Mouse (Mus musculus): Measurements from ENCODE around the gene Nr2f2. TPM values are rescaled to one million over a fixed set of nuclear protein-coding genes. Genes with fewer than 3 reads are reported as not detected.

Nr2f2 gene
- polyA plus RNA-seq, 1 experiment: 28.9 TPM

DNA sequence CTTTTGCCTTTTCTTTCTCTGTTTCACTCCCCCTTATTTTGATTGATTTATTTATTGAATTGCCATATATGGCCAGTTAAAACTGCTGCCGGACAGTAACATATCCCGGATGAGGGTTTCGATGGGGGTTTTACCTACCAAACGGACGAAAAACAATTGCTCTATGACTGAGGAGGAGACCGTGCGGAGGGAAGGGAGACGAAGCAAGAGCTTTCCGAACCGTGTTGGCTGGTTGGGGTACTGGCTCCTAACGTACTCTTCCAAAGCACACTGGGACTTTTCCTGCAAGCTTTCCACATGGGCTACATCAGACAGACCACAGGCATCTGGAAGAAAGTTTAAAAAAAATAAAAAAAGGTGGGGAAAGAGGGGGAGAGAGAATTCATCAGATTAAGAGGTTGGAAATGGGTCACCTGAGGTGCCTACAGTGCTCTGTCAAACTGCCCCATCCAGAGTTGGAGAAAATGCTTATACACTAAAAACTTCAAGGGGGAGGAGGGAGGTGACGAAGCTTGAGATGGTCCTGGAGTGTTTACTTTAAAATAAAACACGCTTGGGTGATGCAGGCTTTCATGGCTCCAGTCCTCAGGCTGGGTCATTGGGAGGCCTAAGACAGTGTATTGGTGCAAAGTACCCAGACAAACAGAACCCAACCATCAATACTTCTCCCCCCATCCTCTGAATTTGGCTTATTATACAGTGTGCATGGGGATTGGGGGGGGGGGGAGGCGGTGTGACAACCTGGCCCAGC lies 11.8 kb downstream of the Nr2f2 start:
- no peak for TF ChIP-seq POLR2A (IDR thresholded peaks at IDR 0.05; ENCODE audit: borderline replicate concordance, insufficient read depth, low read length)
- no peak for TF ChIP-seq CTCF (IDR thresholded peaks at IDR 0.05; ENCODE audit: borderline replicate concordance, insufficient read depth, low read depth, low read length)
- H3K27ac ChIP-seq (ENCODE audit: insufficient read depth, low read length): no peak overlapping the region
- DNase-seq: no peak

DNA sequence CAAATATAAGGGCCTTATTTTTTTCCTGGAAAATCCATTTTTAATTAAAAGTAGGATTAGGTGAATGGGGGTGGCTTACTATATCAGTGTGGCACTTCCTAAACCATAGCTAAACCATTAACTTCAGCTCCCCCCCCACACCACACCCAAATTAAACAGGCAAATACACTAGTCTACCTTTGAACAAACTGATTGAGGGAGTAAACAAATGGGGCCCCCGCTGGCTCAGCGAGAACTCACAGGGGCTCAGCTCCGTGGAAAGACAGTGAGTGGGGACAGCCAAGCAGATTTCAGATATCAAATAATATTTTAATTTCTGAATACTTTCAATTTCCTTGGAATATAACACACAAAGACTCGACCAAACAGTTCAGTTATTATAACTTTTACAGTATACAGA lies 13.4 kb downstream of the Nr2f2 start:
- WGBS: 55% methylated on average over 4 of the region's 4 CpGs
- H3K27ac ChIP-seq (ENCODE audit: insufficient read depth, low read length): no peak overlapping the region
- peaks cover 4% of the 10 kb centered on the region; the same call in 1 of the 2 replicates for H3K27me3 ChIP-seq (ENCODE audit: control insufficient read depth, insufficient read depth, low read length)
- DNase-seq: no peak
- TF ChIP-seq POLR2A (IDR thresholded peaks at IDR 0.05; ENCODE audit: borderline replicate concordance, insufficient read depth, low read length): no peak
- no peak for TF ChIP-seq CTCF (IDR thresholded peaks at IDR 0.05; ENCODE audit: borderline replicate concordance, insufficient read depth, low read depth, low read length)
- H3K4me3 ChIP-seq (replicated peaks; ENCODE audit: insufficient read depth, low read depth, low read length): no peak overlapping the region
- H3K4me1 ChIP-seq (ENCODE audit: control insufficient read depth, insufficient read depth, low read length): no peaks in the 10 kb centered on the region; the same call in 1 of the 2 replicates

More for the DNA sequence above, 11.8 kb downstream of the Nr2f2 start:
- no peak overlapping the region for H3K4me3 ChIP-seq (replicated peaks; ENCODE audit: insufficient read depth, low read depth, low read length)
- H3K4me1 ChIP-seq (ENCODE audit: control insufficient read depth, insufficient read depth, low read length): no peaks in the 10 kb centered on the region; the same call in 1 of the 2 replicates
- peaks cover 7% of the 10 kb centered on the region; the same call in 1 of the 2 replicates for H3K27me3 ChIP-seq (ENCODE audit: control insufficient read depth, insufficient read depth, low read length)
- 49% methylated on average over 14 of the region's 14 CpGs for WGBS

DNA sequence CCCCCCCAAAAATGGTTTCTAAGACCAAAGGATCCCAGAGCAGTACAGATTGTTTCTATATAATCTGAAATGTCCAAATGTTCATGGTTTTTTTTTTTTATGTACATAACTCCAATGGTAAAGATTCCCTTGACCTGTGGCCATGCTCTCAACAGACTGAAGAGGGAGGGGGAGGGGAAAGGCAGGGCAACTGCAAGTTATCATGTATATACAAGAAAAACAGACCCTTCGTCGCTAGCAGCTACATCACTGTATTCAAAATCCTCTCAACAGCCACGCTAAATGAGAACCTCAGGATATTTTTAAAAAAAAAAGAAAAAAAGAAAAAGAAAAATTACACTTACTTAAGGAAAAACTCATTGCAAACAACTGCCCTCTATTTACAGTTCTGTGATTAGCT lies 13.9 kb downstream of the Nr2f2 start:
- Histone ChIP-seq H3K4me1 (ENCODE audit: control insufficient read depth, insufficient read depth, low read length) (no peaks in the 10 kb centered on the region; the same call in 1 of the 2 replicates), H3K4me3 (replicated peaks; ENCODE audit: insufficient read depth, low read depth, low read length) (no peak overlapping the region), H3K27me3 (ENCODE audit: control insufficient read depth, insufficient read depth, low read length) (peaks cover 4% of the 10 kb centered on the region; the same call in 1 of the 2 replicates), H3K27ac (ENCODE audit: insufficient read depth, low read length) (no peak overlapping the region)
- no peak for DNase-seq
- WGBS: 67% methylated on average over 3 of the region's 3 CpGs
- TF ChIP-seq POLR2A (IDR thresholded peaks at IDR 0.05; ENCODE audit: borderline replicate concordance, insufficient read depth, low read length): no peak
- no peak for TF ChIP-seq CTCF (IDR thresholded peaks at IDR 0.05; ENCODE audit: borderline replicate concordance, insufficient read depth, low read depth, low read length)

DNA sequence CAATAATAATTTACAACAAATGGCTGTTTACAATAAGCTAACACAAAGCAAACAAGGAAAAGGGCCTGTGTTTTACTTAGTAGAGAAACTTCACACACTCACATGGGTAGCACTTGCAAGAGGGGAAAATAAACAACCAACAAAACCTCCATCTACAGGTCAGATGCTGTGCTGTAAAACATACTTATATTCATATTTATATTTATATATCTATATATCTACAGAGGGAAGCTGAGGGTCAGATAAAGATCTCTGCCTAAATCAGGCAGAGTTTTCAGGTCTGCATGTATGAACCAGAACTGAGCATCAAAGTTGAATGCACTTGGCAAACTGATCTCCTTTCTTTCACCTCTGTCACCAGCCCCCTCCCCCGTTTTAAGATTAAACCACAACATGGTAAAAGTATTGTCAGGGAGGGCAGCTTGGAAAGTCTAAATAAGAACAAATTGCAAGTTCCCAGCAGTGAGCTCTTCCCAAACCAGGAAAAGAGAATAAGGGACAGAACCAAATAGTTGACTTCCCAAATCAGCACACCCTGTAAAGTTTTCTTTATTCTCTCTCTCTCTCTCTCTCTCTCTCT lies 14.5 kb downstream of the Nr2f2 start:
- H3K27me3 ChIP-seq (ENCODE audit: control insufficient read depth, insufficient read depth, low read length): peaks cover 4% of the 10 kb centered on the region; the same call in 1 of the 2 replicates
- 12% methylated on average over 1 of the region's 1 CpGs for WGBS
- DNase-seq: no peak
- no peak overlapping the region for H3K4me3 ChIP-seq (replicated peaks; ENCODE audit: insufficient read depth, low read depth, low read length)
- TF ChIP-seq POLR2A (IDR thresholded peaks at IDR 0.05; ENCODE audit: borderline replicate concordance, insufficient read depth, low read length) (no peak), CTCF (IDR thresholded peaks at IDR 0.05; ENCODE audit: borderline replicate concordance, insufficient read depth, low read depth, low read length) (no peak)
- H3K27ac ChIP-seq (ENCODE audit: insufficient read depth, low read length): no peak overlapping the region
- H3K4me1 ChIP-seq (ENCODE audit: control insufficient read depth, insufficient read depth, low read length): no peaks in the 10 kb centered on the region; the same call in 1 of the 2 replicates

DNA sequence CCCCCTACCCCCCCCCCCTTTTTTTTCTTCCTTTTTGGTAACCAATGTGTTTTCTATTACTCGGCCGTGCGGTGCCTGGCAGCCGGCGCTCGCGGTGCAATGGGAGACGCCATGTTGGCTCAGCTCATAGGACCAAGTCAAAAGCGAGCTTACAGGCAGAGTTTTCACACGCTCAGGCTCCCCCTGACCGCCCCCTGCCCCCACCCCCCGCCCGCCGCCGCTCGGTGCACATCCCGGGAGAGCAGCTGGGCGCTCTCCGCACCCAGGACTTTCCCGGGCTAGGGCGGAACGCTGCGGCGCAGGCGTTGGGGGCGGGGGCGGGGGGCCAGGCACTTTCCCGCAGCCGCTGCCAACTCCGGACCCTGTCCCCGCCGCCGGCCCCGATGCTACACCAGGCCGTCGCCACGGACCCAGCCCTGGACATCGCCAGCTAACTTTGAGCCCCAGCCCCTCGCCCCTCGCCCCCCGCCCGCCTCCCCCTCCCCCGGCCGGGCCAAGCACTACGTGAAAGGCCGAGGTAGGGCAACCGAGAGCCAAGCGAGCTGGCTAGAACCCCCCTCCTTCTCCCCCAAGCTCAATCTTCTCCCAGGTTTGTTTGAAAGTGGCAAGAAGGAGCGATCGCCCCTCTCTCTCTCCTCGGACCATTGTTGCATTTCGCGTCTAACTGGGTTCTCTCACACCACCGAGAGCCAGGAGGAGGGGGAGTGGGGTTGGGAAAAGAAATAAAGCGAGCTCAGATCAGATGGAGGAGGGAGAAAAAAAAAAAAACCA lies 15.6 kb downstream of the Nr2f2 start:
- peak; percentile 15 to 43 for DNase-seq
- Histone ChIP-seq H3K4me3 (replicated peaks; ENCODE audit: insufficient read depth, low read depth, low read length) (peak overlapping the region; percentile 60), H3K27me3 (ENCODE audit: control insufficient read depth, insufficient read depth, low read length) (peaks cover 2% of the 10 kb centered on the region; the same call in 1 of the 2 replicates), H3K4me1 (ENCODE audit: control insufficient read depth, insufficient read depth, low read length) (no peaks in the 10 kb centered on the region; the same call in 1 of the 2 replicates), H3K27ac (ENCODE audit: insufficient read depth, low read length) (peak overlapping the region; percentile 43; the same call in 1 of the 2 replicates)
- TF ChIP-seq POLR2A (IDR thresholded peaks at IDR 0.05; ENCODE audit: borderline replicate concordance, insufficient read depth, low read length) (no peak), CTCF (IDR thresholded peaks at IDR 0.05; ENCODE audit: borderline replicate concordance, insufficient read depth, low read depth, low read length) (no peak)
- WGBS: 1% methylated on average over 55 of the region's 55 CpGs

DNA sequence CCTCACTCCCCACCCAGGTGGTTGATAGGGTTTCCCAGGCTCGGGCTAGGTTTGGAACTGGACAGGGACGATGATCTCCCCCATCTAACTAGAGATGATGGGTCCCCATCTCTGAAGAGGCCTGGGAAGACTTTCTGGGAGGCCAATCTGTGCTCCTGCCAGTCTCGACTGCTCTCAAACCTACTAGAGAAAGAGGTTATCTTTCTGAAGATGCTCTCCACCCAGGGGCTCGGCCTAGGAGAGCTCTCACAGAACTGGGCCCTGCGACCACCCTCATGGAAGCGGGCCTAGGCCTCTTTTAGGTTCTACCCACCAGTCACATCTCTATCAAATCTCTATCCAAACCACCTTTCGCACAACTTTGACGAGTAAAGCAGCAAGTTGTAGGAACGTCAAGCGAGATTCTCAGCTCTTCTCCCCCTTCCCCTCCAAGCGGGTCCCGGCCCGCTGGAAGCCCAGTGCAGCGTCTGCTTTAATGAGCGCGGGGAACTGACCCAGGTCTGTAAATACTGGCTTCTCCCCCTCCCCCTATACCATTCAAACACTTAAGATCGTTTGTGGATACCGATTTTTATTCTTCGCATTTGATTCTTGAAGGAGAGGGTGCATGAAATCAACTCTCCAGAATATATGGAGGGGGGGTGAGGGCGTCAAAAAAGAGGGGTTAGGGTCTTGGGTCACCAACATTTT lies 16.4 kb downstream of the Nr2f2 start:
- peak in 1 of 2 experiments; percentile 8 for DNase-seq
- Histone ChIP-seq H3K4me1 (ENCODE audit: control insufficient read depth, insufficient read depth, low read length) (no peaks in the 10 kb centered on the region; the same call in 1 of the 2 replicates), H3K27me3 (ENCODE audit: control insufficient read depth, insufficient read depth, low read length) (peaks cover 2% of the 10 kb centered on the region; the same call in 1 of the 2 replicates), H3K27ac (ENCODE audit: insufficient read depth, low read length) (no peak overlapping the region), H3K4me3 (replicated peaks; ENCODE audit: insufficient read depth, low read depth, low read length) (peak overlapping the region; percentile 60)
- no peak for TF ChIP-seq CTCF (IDR thresholded peaks at IDR 0.05; ENCODE audit: borderline replicate concordance, insufficient read depth, low read depth, low read length)
- WGBS: 34% methylated on average over 20 of the region's 20 CpGs
